Mouse (Mus musculus): ENCODE measurements around the gene Btnl1.

Btnl1 gene

DNA sequence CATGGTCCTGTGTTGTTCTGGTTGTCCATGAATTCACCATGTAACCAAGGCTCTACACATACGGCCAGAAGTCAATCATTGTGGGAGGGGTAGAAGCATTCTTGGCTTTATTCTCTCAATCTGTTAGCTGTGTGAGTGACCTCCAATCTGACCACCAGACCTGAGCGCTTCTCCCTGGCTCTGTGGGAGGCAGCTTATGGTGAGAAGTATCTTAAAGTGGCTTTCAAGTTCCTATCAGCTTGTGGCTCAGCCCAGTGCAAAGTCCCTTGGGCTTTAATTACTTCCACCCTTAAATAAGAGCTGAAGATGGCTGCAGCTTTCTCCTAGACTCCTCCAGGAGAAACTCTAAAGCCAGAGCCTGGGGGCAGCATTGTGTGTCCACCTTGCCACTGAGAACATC lies at the start of gene Btnl1:
Gene Btnl1 (plus strand): TSS at position 286 of the 400 bp plus-strand sequence.
- DNase-seq (ENCODE audit: low read depth, low spot score): no peak

DNA sequence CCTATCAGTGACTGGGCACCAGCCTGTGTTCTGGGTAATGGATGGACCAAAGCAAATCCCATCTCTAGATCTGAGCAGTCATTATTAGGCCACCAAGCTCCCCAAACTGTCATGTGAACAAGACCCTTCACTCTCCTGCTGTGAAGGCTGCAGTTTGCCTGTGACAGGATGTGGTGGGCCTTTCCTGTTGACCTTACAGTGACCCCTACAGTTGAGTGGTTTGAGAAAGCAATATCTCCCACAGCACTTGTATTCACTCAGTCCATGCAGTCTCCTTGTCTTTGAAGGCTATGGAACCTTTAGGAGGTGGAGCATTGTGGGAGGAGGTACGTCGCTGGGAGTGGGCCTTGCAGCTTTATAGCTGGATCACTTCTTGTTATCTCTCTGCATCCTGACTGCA lies 47.1 kb upstream of the Btnl1 start:
- DNase-seq (ENCODE audit: low read depth, low spot score): no peak

DNA sequence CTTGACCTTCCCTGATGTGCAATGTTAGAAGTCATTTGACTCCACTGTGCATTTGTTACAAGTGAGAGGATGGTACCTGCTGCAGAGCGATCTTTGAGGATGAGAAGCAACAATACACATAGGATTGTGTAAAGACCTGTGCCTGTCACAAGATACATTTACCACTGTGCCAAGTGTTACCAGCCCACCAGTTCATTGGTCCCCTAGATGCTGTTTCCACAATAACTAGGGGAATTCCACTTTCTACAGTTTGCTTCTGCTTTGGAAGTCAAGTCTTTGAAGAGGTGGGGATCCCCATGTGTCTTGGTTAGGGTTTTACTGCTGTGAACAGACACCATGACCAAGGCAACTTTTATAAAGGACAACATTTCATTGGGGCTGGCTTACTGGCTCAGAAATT lies 45.7 kb upstream of the Btnl1 start:
- DNase-seq (ENCODE audit: low read depth, low spot score): no peak

DNA sequence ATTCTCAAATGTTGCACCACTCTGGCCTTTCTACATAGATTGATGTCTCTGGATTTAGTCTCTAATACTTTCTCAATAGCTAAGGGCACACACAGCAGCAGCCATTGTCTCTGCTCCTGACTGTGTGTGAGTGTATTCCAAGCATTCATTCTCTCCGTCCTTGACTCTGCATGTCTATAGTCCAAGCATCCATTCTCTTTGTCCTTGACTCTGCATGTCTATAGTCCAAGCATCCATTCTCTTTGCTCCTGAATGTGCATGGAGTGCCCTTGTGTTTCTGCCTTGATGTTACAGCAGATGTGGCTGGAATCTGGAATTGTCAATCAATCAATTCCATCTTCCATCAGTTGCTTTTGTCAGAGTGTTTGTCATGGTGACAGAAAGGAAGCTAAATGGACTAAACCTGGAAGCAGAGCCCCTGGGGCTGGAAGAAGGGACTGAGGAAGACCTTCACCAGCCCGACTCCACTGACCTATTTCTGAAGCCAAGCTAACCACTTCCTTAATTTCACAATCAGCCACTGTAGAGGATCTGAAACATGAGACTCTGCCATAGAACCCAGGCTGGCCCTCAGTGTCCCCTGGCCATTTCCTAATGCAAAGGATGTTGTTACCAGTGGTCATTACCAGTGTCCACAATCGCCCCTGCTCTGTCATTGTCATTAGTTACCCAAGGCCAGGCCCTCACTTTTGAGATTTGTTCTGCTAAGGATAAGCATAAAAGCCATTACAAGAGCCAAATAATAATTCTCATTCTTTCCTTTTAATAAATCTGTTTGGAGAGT lies 36.1 kb upstream of the Btnl1 start:
- DNase-seq (ENCODE audit: low read depth, low spot score): peak; percentile 67

DNA sequence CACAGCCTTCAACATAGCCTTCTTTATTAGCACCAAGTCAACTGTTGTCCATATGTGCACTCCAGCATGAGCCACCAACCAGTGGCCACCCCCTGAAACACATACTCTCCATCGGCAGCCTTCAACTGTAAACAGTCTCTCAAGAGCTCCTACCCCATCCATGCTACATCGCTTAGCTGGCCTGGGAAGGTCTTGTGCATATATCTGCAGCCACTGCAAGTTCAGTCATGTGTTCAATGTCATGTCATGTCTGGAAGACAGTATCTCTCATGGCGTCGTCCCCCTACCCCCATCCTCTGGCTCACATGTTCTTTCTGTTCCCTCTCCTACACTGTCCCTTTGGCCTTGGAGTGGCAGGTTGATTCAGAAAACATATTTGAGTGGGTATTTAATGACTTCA lies 32.0 kb upstream of the Btnl1 start:
- DNase-seq (ENCODE audit: low read depth, low spot score): no peak

DNA sequence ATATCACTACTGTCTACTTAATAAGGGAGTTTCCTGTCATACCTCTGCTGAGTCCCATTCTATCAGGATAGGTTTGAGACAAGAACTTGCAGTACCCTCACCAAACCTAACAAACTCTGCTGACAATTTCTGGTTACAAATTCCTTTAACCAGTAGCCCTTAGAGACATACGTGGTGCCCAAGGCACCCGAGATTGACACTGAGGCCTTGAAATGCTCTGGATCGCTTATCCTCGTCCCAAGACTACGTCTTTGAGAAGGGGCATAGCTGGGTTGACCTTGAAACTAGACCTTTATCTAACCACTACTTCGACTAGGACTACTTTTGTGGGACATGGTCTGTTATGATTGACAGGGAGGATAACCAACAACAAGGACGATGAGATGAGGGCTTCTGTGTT lies 31.4 kb upstream of the Btnl1 start:
- no peak for DNase-seq (ENCODE audit: low read depth, low spot score)

DNA sequence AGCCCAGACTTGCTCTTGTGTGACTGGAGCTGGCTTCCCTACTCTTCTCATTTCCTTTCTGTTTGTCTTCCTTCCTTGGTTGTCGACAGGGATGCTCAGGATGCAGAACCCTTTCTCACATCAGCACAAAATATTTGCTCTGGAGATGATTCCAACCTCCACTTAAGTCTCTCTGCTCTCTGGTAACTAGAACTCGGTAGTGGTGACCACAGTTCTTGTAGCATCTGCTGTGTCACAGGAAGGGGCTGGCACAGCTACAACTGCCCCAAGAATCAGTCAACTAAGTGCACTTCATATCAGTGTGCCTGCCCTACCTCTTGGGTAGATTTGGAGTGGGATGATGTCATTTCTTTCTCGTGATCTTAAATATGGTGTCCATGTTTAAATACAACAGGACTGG lies 30.9 kb upstream of the Btnl1 start:
- no peak for DNase-seq (ENCODE audit: low read depth, low spot score)

DNA sequence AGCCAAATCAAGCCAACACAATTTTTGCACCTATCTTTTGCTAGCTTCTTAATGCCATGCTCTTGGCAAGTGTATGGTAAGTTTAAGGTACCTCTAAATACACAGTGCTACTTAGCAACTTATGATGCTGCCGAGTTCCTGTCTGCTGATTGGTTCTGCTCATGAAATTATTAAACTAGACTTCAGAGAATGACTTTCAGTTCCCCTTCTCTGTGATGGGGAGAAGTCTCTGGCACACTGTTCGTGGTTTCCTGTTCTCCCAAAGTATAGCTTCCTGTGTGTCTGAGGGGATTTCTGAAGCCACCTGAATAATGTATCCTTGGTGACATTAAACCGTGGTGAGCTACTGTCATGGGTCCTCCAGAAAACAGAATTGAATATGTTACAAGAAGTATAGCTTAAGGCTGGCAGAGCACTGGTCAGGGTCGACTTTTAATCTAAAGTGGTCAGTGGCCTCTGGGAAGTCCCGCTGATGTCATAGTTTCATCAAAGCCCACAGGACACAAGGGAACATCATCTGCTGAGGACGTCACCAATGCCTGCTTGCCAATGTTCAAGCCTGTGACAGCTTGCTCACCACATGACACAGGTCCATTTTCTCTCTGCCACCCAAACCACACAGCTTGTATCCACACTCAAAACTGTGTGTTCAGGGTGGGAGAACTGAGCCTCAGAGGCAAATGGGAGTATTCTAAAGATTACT lies 29.2 kb upstream of the Btnl1 start:
- DNase-seq (ENCODE audit: low read depth, low spot score): no peak

DNA sequence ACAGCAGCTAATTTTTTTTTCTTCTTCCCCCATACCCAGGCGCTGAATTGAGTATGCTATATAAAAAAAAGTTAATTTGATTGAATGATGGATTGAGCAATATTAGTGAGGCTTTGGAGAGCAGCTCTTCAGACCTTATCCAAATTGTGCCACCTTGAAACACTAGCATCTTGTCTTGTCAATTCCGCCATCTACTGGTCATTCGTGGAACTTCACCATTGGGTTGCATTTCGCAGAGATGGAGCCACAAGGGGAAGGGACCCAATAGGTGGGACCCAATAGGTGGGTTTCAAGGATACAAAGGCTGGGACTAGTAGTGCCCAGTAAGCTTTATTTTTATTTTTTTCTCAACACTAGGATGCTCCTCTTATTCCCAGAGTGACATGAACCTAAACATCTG lies 27.5 kb upstream of the Btnl1 start:
- peak; percentile 80 for DNase-seq (ENCODE audit: low read depth, low spot score)

DNA sequence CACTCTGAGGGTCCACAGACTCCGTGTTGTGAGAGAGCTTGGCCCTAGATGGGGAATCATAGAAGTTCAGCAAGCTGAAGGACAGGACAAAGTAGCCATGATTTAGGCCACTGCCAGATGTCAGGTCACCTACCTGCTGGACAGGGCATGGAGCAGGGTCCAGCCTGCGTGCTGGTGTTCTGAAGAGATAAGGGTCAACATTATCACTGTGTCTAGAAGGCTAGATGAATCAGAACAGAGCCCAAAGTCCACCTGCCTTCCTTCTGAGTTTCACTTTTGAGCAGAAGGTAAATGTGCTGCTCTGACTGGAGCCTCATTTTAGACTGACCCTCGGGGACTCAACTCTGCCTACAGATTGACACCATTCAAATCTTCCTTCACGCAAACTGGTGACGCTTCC lies 22.4 kb upstream of the Btnl1 start, which contains the start of gene Btnl2:
Gene Btnl2 (plus strand): TSS at position 284 of the 400 bp plus-strand sequence.
- no peak for DNase-seq (ENCODE audit: low read depth, low spot score)

DNA sequence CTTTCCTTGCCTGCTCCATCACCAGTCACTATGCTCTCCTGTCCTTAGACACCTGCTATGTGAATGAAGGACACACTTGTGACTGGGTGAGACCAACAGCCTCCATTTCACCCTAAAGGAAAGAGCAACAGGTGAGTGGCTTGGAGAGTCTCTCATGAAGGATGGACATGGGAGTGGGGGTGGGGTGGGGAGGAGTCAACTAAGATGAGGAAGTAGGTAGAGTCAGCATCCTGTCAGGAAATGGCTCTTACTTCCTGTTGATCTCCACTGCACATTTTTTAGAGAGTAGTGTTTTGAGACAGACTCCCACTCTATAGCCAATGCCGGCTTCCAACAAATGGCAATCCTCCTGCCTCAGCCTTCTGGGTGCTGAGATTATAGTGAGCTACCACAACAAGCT lies 22.0 kb upstream of the Btnl1 start:
- no peak for DNase-seq (ENCODE audit: low read depth, low spot score)

DNA sequence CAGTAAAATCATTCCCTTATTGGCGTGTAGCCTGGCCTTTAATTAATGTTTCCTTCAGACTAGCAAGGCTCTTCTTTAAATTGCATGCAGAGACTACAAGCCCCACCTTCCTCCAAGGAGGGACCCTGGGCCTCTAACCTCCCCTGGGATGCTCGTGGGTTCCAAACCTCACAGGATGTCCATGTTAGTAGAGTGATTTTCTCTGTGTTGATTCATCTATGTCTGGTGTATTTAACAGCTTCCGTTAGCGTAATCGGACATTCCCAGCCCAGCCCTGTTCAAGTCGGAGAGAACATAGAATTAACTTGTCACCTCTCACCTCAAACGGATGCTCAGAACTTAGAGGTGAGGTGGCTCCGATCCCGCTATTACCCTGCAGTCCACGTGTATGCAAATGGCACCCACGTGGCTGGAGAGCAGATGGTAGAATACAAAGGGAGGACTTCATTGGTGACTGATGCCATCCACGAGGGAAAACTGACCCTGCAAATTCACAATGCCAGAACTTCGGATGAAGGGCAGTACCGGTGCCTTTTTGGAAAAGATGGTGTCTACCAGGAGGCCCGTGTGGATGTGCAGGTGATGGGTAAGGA lies 13.9 kb upstream of the Btnl1 start:
- no peak for DNase-seq (ENCODE audit: low read depth, low spot score)

DNA sequence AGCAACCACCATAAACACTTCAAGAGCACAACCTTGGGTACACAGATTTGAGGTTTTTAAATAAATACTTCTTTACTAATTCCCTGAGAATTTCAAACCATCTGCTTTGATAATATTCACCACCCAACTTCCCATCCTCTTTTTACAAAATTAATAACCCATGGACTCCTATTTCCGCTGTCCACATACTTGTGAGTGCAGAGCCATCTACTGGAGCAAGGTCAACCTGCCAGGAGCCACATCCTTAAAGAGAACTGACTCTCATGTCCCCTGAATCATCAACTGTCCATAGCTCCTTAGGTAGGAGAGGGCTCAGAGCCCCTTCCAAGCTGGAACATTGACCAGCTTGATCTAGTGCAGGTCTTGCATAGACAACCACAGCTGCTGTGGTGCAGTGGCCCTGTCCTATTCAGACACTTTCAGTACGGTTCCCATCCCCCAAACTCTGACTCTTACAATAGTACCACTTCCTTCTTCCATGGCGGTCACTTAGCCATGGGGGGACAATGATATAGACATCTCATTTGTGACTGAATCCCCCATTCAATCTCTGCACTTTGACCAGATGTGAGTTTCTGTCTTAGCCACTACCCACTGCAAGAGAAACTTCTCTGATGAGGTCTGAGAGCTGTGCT lies 13.1 kb upstream of the Btnl1 start:
- no peak for DNase-seq (ENCODE audit: low read depth, low spot score)

DNA sequence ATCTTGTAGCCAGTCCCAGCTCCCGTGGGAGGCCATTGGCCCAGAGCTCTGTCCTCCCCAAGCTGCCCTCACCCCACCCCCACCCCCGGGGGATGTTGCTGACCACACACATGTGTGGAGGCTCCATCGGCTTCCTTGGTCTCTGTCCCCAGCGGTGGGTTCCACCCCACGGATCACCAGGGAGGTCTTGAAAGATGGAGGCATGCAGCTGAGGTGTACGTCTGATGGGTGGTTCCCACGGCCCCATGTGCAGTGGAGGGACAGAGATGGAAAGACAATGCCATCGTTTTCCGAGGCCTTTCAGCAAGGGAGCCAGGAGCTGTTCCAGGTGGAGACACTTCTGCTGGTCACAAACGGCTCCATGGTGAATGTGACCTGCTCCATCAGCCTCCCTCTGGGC lies 11.9 kb upstream of the Btnl1 start:
- DNase-seq (ENCODE audit: low read depth, low spot score): no peak

DNA sequence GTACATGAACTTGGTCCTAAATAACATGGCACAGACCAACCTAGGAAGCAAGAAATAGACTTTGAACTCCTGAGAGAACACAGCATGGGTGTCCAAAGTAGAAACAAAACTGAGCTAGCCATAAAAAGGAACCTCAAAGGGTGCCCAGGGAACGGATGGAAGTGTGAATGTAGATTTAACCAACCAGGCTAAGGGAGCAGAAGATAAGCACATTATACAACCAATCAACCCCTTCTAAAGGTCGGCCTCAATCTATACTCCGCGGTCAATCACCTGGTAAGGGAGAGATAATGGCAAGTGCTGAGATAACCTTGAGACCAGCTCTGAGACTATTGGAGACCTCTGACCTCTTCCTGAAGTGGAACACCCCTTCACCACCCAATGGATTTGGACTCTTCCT lies 6.4 kb upstream of the Btnl1 start:
- no peak for DNase-seq (ENCODE audit: low read depth, low spot score)

DNA sequence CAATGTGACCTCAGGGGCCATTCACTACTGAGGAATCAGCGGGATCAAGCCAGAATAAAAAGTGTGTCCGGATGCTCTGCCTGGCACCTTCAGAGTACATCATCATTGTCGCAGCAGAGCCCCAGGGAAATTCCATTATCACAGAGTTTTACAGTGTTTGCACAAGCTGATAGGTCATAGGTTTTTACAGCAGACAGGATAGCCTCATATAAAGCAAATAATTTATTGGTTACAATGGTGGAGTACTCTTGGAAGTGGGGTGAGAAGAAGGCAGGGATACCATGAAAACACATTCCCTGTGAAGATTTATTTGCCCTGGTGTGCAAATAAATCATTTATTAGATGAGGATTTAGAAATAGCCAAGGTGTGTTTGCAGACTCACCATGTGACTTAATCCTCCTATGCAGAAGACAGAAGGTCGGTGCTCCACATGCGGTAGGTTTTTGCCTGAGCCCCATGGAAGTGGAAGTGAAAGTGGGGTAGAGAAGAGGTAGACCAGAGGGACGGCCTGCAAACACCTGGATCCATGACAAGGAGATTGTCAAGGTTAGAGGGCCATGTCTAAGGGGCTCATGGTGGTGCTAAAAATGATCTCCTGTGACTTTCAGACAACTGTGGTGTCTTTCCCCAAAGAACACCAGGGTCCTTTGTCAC lies 3.8 kb upstream of the Btnl1 start:
- DNase-seq (ENCODE audit: low read depth, low spot score): no peak

DNA sequence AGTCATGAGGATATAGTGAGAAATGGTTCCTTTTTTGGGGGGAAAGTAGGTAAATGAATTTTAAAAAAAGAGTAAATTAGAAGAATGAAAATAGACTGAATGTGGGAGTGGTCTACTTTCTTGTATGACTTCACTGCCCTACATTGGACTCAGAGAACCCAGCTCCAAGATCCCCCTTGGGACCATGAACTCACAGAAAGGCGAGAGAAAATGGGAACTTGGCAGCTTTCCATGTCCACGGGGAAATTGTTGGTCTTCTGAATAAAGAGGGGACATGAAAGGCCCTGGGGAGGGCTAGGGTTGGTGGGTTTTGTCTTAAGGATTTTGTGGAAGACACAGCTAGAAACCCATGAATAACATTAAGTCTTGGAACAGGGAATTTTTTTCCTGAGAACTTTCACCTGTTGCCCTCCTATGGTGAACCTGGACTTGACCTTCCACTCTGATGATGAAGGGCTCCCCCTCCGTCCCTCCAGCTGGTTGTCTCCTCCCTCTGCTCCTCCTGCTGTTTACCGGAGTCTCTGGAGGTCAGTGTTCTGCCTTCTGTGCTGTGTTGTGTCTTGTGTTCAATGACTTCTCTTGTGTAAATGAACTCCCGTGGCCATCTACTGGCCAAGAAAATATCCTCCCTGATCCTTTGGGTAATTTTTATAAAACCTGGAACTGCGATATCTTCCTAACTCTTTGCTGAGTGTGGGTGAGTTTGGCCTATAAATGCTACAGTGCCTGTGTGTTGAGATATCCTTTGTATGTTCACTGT lies 698 bp downstream of the Btnl1 start:
- DNase-seq (ENCODE audit: low read depth, low spot score): no peak

DNA sequence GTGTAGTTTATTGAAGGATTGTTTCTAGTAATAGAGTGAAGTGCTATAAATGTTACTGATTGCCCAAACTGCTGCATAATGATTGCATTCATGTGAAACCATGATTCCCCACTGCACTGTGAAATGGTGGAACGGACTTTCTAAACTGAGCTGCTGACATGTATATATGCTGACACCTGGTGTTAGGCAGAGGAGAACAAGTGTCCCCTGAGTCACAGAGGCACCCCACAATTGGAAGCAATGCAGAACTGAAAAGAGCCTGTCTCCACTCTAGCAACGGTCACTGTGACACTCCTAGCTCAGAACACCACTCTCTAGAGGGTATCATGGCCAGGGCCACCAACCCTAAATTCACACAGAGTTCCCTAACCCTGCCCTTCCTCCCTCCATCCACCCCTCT lies 1.8 kb downstream of the Btnl1 start:
- DNase-seq (ENCODE audit: low read depth, low spot score): no peak

DNA sequence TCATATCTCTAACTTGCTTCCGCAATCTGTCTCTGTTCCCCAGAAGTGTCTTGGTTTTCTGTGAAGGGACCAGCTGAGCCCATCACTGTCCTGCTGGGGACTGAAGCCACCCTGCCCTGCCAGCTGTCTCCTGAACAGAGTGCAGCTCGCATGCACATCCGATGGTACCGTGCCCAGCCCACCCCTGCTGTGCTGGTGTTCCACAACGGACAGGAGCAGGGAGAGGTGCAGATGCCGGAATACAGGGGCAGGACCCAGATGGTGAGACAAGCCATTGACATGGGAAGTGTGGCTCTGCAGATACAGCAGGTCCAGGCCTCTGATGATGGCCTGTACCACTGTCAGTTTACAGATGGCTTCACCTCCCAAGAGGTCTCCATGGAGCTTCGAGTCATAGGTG lies 2.5 kb downstream of the Btnl1 start:
- DNase-seq (ENCODE audit: low read depth, low spot score): no peak

DNA sequence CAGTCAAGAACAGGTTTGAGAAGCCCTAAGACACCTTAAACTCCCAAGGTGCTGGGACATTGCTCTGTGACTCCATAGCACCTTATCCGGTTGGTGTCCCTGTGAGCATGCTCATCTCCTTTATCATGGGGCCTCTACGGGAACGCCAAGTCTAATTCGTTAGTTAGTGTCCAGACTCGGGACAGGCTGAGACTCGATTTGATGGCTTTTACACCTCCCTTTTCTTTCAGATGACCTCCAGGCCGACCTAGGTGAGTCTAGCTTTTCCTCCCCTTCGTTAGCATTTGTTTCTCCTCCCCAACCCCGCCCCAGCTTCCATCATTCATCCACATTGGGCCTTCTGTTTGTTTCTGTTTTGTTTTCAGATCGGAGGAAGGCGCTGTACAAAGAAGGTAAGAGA lies 4.9 kb downstream of the Btnl1 start:
- DNase-seq (ENCODE audit: low read depth, low spot score): peak; percentile 80

DNA sequence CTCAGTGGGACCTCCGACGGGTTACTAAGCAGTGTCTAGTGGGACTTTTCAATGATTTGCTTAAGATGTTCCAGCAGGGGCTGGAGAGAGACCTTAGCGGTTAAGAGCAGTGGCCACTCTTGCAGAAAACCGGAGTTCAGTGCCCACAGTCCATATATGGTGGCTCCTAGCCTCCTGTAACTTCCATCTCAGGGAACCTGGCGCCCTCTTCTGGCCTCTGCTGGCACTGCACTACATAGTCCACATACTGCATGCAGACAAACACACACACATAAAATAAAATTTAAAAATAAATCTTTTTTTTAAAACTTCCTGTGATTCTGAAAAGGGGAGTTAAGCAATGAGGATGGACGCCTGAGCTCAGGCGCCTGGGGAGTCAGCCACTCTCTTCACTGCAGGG lies 6.3 kb downstream of the Btnl1 start:
- peak; percentile 67 for DNase-seq (ENCODE audit: low read depth, low spot score)

Measured in ES-CJ7 (cell line).